Mouse (Mus musculus): ENCODE data around the gene Nxn.
"Not testable (repeated sequence)": the region's sequence is repeated elsewhere in the genome, so short reads cannot be mapped to it uniquely, and the experiment has no call there.

Nxn gene

DNA sequence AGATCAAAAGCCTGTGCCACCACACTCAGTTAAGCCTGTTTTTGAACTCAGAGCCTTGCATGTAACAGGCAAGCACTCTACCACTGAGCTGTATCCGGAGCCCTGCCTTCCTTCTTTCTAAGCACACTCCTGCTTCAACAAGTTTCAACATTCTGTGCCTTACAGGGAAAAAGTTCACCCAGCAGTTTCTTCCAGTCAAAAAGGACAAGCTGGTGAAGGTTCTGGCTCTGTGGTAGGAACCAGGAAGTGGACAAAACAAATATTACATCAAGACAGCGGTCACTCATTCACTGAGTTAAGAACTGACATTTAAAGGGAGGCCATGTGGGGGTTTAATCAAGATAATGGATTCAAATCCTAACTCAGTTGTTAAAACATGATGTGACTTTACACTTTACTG lies 183.9 kb downstream of the Nxn start:
- in situ Hi-C loops (cut with MboI) = no loop called here

DNA sequence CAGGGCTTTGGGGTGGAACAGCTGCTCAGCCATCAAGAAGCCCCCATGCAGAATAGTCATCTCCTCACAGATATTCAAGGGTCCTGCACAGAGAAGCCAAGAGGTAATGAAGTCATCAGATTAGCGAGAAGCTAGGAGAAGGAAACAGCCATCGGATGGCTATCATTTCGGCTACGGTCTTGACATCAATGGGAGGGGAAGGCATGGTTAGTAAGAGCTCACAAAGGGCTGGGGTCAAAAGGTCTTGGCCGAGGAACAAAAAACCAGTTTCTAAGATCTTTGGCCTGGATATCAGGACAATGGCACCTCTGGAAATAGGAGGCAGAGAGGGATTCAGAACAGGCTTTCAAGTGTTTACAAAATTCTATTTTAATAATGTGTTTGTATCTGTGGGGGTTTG lies 185.1 kb downstream of the Nxn start:
- in situ Hi-C loops (cut with MboI) = no loop called here

DNA sequence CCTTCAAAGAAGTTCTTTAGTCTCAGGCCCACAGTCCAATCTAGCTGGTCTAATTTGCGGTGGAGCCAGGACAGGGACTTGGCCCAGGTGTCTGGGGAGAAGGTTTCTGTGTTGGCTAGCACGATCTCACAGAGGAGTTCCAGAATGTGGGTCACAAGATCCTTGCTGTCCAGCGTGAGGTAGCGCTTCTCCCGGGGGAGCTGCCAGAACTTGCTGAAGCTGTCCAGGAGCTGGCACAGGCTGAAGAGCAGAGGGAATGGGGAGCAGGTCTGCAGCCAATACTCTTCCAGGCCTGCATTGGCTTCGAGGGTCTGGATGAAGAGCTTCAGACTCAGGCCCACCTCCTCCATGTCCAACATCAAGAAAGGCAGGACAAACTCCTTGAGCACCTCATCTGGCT lies 187.3 kb downstream of the Nxn start:
- in situ Hi-C loops (cut with MboI) = not testable (repeated sequence)

DNA sequence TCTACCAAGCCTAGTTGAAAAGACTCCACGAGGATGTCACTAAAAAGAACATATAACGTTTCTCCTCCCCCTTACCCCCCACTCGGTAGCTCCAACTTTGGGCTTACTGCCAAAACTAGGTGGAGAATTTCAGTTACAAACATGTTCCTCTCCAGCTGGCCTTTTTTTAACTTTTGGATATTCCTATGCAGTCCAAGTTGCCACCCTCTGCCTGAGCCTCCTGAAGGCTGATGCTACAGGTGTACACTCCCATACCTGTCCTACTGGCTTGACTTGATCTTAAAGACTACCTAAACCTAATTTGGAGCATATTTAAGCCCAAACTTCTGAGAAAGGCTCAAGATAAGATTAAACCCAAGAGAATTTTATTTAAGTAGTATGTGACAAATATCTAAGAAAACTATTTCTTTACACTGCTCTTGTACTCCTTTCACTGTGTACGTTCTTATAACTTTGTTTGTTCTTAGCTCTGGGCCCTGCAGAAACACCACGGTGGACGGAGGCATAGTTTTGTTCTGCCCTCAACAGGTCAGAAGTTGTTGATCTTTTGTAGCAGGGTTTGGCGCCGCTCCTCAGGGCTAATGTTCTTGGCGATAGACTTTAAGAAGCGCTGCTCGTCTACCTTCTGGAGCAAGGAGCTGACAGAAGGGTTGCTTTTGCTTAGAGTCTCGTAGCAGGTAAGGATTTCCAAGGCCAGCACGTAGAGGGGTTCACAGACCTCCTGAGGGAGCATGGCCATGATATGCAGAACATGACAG lies 188.5 kb downstream of the Nxn start:
- in situ Hi-C loops (cut with MboI) = no loop called here

Measured in mature B cell (primary cell).